Mouse (Mus musculus) monocyte, adult 2 months (primary cell): Measurements from ENCODE around the gene Slc45a1.
A peak's percentile ranks its signal among the peaks of the same experiment; 100 is the strongest.
"Not testable (repeated sequence)": the region's sequence is repeated elsewhere in the genome, so short reads cannot be mapped to it uniquely, and the experiment has no call there.

Experiments used
- DNase-seq, 2 experiments: peaks; one replicate each; pipeline ENCODE4 v3.0.0; 2022; ENCODE audit warnings: low spot score in 2 of 2, low read depth in 1 of 2

Gene Slc45a1

GRCm38 (mm10) chr4:150605804-150606203, 46.2 kb downstream of the Slc45a1 start:
- DNase-seq: no peak

DNA sequence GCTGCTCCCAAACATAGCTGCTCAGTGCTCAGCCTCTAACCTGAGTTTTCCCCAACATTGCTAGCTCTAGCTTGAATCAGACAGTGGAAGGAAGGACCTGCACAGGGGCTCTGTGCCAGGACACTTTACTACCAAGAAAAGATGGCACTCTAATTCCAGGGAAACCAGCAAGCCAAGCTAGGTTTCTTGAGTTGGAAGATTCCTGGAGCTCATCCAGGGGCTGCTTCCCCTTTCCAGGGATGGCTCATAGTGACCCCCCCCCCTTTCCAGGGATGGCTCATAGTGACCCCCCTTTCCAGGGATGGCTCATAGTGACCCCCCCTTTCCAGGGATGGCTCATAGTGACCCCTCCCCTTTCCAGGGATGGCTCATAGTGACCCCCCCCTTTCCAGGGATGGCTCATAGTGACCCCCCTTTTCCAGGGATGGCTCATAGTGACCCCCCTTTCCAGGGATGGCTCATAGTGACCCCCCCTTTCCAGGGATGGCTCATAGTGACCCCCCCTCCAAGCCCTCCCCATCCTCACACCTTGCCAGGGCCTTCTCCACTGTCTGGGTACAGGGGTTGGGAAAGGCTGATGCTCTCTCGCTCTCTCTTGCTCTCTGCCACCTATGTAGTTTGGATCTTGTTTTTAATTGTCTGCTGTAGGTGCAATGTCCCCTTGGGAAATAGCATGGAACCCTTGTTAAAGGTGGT, 48.5 kb downstream of the Slc45a1 start:
- DNase-seq: no peak

DNA sequence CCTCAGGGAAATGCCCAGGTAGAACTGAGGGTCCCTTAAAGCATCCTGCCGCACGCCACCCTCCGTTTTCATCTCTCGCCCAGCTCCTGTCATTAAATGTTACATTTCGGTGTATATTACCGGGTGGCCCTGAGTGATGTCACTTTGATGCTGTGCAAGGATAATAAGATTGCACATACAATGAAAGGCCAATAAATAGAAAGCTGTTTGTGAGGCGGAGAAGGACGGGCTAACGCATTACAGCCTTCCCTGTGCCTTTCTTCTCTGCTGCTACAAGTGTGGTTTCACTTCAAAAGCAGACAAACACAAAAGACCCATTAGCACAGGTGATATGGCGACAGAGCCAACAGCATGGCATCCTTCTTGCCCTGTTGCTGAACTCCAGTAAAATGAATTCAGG, 50.5 kb downstream of the Slc45a1 start:
- no peak for DNase-seq

GRCm38 (mm10) chr4:150600503-150600902, 51.5 kb downstream of the Slc45a1 start:
- DNase-seq: not testable (repeated sequence)

- no peak for DNase-seq
These were observed 52.6 kb downstream of the Slc45a1 start for GRCm38 (mm10) chr4:150599119-150599992.

DNA sequence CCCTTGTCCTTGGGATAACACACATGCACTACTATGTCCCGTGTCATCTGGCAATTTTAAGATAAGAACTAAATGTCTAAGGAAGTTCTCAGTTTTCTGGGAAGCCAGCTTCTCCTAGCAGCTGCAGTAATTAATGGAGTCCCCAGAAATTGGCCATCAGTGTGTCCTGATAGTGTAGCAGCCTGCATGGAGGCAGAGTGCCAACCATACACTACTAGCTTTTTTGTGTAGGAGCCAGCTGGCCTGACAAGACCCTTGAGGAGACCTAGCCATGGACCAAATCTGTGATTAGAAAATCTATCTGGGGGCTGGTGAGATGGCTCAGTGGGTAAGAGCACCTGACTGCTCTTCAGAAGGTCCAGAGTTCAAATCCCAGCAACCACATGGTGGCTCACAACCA, 53.3 kb downstream of the Slc45a1 start:
- no peak for DNase-seq

GRCm38 (mm10) chr4:150595991-150596390, 56.0 kb downstream of the Slc45a1 start:
- DNase-seq: no peak

DNA sequence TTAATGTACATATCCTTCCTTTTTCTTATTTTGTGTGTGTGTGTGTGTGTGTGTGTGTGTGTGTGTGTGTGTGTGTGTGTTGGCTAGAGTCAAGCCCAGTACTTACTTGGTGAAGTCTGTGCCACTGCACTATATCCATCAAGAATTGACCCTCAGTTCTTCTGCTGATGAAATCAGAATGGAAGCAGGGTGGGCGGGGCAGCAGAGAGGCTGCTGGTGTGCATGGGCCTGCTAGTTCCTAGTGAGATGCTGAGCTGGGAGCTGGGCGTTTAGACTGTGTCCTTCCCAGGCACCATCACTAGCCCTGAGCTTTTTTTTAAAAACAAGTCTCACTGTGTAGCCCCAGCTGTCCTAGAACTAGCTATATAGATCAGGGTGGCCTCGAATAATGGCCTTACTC, 56.9 kb downstream of the Slc45a1 start:
- no peak for DNase-seq

- no peak for DNase-seq
These were observed 57.6 kb downstream of the Slc45a1 start for GRCm38 (mm10) chr4:150594298-150594829.

DNA sequence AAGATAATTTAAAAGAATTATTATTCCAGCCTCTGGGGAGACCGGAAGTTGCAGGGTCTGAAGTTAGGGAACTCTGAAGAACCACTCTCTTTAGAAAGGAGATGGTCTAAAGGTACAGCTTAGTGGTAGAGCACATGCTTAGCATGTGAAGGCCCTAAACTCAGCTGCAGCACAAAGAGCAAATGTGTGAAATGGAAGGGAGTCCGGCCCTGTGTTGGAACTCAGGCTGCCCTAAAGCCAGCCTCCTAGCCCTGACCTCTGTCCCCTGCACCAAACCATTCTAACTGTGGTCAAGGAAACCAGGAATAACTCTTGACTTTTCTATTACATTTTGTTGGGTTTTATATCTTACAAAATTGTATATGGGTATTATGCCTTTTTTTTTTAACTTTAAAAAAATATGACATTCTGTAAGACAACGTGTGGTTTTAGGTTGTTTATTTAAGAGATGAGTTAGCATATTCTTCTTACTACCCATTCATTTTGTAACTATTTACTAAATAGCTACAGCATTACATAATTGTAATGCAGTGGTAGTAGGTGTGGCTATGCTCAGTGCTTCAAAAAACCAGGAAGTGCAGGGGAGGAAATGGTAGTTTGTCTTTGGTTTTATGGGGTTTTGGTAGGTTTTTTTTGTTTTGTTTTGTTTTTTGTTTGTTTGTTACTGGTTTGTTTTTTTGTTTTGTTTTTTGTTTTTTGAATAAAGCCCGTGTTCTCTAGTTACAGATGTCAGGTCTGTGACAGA, 58.3 kb downstream of the Slc45a1 start:
- no peak for DNase-seq

DNA sequence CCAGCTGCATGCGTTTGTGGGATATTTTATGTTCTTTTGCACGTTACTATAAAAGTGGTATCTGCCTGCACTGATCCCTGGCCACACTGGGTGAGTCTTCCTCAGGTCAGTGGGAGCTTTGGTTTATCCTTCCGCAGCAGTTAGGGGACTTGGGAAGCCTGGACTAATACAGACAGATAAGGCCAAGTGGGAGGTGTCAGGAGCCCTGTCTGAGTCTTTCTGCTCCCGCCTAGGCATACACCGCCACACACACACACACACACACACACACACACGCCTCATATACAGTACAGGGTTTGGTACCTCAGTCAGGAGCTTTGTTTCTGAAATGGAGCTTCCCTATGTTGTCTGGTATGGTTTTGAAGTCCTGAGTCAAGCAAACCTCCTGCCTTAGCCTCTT, 59.9 kb downstream of the Slc45a1 start:
- no peak for DNase-seq

GRCm38 (mm10) chr4:150591602-150592001, 60.4 kb downstream of the Slc45a1 start:
- no peak for DNase-seq

DNA sequence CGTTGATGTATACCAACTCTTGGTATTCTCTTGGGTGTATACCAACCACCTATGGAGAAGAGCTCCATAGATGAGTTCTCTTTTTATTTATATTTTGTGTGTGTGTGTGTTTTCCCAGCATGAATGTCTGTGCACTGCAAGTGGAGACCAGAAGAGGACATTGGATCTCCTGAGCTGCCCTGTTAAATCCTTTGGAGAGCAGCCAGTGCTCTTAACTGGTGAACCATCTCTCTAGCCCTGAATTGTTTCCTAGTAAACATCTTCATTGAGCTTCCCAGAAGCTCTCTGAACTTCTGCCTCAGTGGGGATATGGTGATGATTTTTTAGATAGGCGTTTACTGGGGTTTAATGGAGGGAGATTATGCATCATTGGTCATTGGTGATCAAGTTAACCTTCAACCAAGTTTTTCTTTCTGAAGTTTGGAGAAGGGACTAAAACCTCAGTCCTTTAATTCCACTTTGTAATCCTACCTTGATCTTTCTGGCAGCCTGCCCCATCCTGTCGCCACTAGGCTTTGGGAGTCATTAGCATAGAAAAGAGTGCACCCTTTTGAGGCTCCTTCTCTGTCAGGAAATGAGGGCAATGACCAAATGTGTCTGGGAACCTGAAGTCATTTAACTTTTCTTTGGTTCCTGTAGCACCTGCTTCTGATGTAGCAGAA, 61.2 kb downstream of the Slc45a1 start:
- DNase-seq: no peak

GRCm38 (mm10) chr4:150588300-150588621, 63.7 kb downstream of the Slc45a1 start:
- no peak for DNase-seq

- DNase-seq: no peak
These were observed 64.2 kb downstream of the Slc45a1 start for GRCm38 (mm10) chr4:150587597-150588299.

- DNase-seq: no peak
These were observed 65.7 kb downstream of the Slc45a1 start for GRCm38 (mm10) chr4:150586275-150586674.

DNA sequence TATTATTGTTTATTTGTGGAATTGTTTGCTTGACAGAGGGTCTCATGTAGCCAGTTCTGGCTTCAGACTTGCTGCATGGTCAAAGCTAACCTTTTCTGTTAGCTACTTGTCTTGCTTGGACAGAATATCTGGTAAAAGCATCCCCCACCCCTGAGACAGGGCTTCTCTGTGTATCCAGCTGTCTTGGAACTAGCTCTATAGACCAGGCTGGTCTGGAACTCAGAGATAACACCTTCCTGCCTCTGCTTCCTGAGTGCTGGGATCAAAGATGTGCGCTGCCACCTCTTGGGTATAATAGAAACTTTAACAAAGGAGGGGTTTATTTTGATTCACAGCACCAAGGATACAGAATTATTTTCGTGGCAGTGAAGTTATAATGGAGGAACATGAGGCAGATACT, 66.2 kb downstream of the Slc45a1 start:
- DNase-seq: no peak

DNA sequence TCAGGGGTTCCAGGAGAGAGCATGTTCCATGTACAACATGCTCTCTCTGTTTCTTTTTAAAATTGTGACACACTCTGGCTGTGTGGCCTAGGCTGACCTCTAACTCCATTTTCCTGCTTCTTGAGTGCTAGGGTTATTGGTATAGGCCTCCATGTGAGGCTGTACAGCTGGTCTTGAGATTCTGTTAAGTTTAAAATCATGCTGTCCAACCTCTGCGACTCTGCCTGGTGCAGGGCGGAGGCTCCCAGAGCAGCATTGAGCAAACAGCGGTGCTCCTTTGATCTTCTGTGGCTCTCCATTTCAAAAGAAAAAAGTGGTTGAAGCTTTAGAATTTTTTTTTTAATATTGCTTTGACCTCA, 68.2 kb downstream of the Slc45a1 start:
- DNase-seq: no peak

- DNase-seq: peak; percentile 50 to 58
These were observed 68.8 kb downstream of the Slc45a1 start for GRCm38 (mm10) chr4:150582966-150583776.
